Comparison of ENCODE assay signal across 10 mouse cellular contexts in genomic region chr4:140625651-140626525, GRCm38 (mm10). TPM values are rescaled to one million over a fixed set of nuclear protein-coding genes. Genes with fewer than 3 reads are reported as not detected.
DNase-seq lines count a peak whose midpoint lies in the region; ATAC-seq lines count a peak whose summit lies in the region.
"Had no signal": no experiment of that assay in that cellular context is flagged by ENCODE, and none has a peak within 500 bp of the region (broad histone marks: within the 10 kb centered on the region; RNA-seq: fewer than 3 reads in every experiment).

No protein-coding gene starts in this region.

- DNase-seq in kidney, postnatal 10 days: no peak
- no peak for DNase-seq in embryonic facial prominence, embryonic 11.5 days (ENCODE audit: low spot score)
- DNase-seq in kidney, postnatal 36 days: peak; percentile 55 to 63
- DNase-seq in spleen, adult 18-20 months: no peak
- DNase-seq in left cerebral cortex, adult 8-10 months (ENCODE audit: low spot score in 2 of 2): no peak
- DNase-seq: cerebellum, adult 2 months had no signal

- no peaks in the 10 kb centered on the region for H3K36me3 ChIP-seq in kidney, embryonic 14.5 days (ENCODE audit: control insufficient read depth, insufficient read depth, low read length)
- H3K36me3 ChIP-seq in embryonic facial prominence, embryonic 11.5 days (replicated peaks; ENCODE audit: control insufficient read depth, insufficient read depth, low read depth, low read length): no peaks in the 10 kb centered on the region
- peaks cover 4% of the 10 kb centered on the region; the same call in 1 of the 2 replicates for H3K36me3 ChIP-seq in forebrain, embryonic 13.5 days (ENCODE audit: poor library complexity, severe bottlenecking)

- no peak overlapping the region for H3K9ac ChIP-seq in kidney, embryonic 14.5 days (ENCODE audit: low read depth, low read length)
- H3K9ac ChIP-seq in embryonic facial prominence, embryonic 11.5 days (replicated peaks; ENCODE audit: low read length): 0 out of 2 replicates have a peak overlapping the region, but pooled peaks have one; percentile 13
- H3K9ac ChIP-seq in forebrain, embryonic 13.5 days: no peak overlapping the region; the same call in 1 of the 2 replicates
- H3K9ac ChIP-seq: liver, embryonic 14.5 days had no signal

- no peaks in the 10 kb centered on the region for H3K9me3 ChIP-seq in kidney, embryonic 14.5 days (ENCODE audit: control insufficient read depth, low read length)
- H3K9me3 ChIP-seq in embryonic facial prominence, embryonic 11.5 days (replicated peaks; ENCODE audit: control insufficient read depth, low read length): no peaks in the 10 kb centered on the region
- no peaks in the 10 kb centered on the region for H3K9me3 ChIP-seq in forebrain, embryonic 13.5 days (replicated peaks)

- ATAC-seq in kidney, embryonic 14.5 days (ENCODE audit: low FRiP score, low TSS enrichment): no peak
- no peak for ATAC-seq in embryonic facial prominence, embryonic 11.5 days (replicated peaks; ENCODE audit: insufficient number of reproducible peaks, low FRiP score, low TSS enrichment, low read depth)
- ATAC-seq in forebrain, embryonic 13.5 days: no peak
- no peak for ATAC-seq in megakaryocyte-erythroid progenitor cell, adult 5-6 weeks (replicated peaks; ENCODE audit: low FRiP score, low TSS enrichment, poor library complexity, severe bottlenecking)

- 76% methylated on average over 12 of the region's 12 CpGs for WGBS in kidney, embryonic 14.5 days
- WGBS in embryonic facial prominence, embryonic 11.5 days: 62% methylated on average over 12 of the region's 12 CpGs
- WGBS in forebrain, embryonic 13.5 days: 67% methylated on average over 12 of the region's 12 CpGs

- H3K4me1 ChIP-seq in kidney, embryonic 14.5 days (ENCODE audit: control insufficient read depth, insufficient read depth, low read length): peaks cover 64% of the 10 kb centered on the region
- H3K4me1 ChIP-seq in embryonic facial prominence, embryonic 11.5 days (ENCODE audit: control insufficient read depth, insufficient read depth, low read length): peaks cover 13% of the 10 kb centered on the region
- peaks cover 58% of the 10 kb centered on the region for H3K4me1 ChIP-seq in forebrain, embryonic 13.5 days

- no peak overlapping the region for H3K4me2 ChIP-seq in kidney, embryonic 14.5 days (replicated peaks; ENCODE audit: low read depth, low read length)
- no peak overlapping the region for H3K4me2 ChIP-seq in embryonic facial prominence, embryonic 11.5 days (ENCODE audit: low read depth, low read length)
- H3K4me2 ChIP-seq in forebrain, embryonic 13.5 days: peak overlapping the region; percentile 45; the same call in 1 of the 2 replicates

- no peak overlapping the region for H3K4me3 ChIP-seq in kidney, embryonic 14.5 days (ENCODE audit: low read length)
- no peak overlapping the region for H3K4me3 ChIP-seq in embryonic facial prominence, embryonic 11.5 days (ENCODE audit: low read depth, low read length)
- no peak overlapping the region for H3K4me3 ChIP-seq in forebrain, embryonic 13.5 days

- H3K27ac ChIP-seq in kidney, embryonic 14.5 days (ENCODE audit: low read depth, low read length): peak overlapping the region; percentile 96
- H3K27ac ChIP-seq in embryonic facial prominence, embryonic 11.5 days (replicated peaks; ENCODE audit: low read depth, low read length): peak overlapping the region; percentile 87; the same call in 1 of the 2 replicates
- H3K27ac ChIP-seq in forebrain, embryonic 13.5 days: peak overlapping the region; percentile 96
- H3K27ac ChIP-seq: liver, embryonic 14.5 days had no signal

- H3K27me3 ChIP-seq in kidney, embryonic 14.5 days (ENCODE audit: control insufficient read depth, insufficient read depth, low read length): no peaks in the 10 kb centered on the region
- no peaks in the 10 kb centered on the region for H3K27me3 ChIP-seq in embryonic facial prominence, embryonic 11.5 days (ENCODE audit: control insufficient read depth, insufficient read depth, low read length)
- no peaks in the 10 kb centered on the region for H3K27me3 ChIP-seq in forebrain, embryonic 13.5 days

RNA-seq across cellular contexts. Expression of gene Arhgef10l, which starts 39.9 kb away (rescaled TPM):
- 11.8 and 18.2 TPM in 2 replicates for polyA plus RNA-seq in kidney, embryonic 14.5 days (2014; fragmentation: Nextera tagmentation; extraction: Ambion mirVana)
- 8.7 and 10.5 TPM in 2 replicates for polyA plus RNA-seq in embryonic facial prominence, embryonic 11.5 days (2014; fragmentation: Nextera tagmentation; extraction: Ambion mirVana)
- 20.2 and 22.0 TPM in 2 replicates for polyA plus RNA-seq in forebrain, embryonic 13.5 days (2015; fragmentation: Nextera tagmentation; extraction: Ambion mirVana)
- total RNA-seq in megakaryocyte-erythroid progenitor cell, adult 5-6 weeks (2014; fragmentation: Nextera tagmentation): 0.07 TPM in 1 of 2 replicates, not detected in the other
- total RNA-seq in megakaryocyte-erythroid progenitor cell, adult 5-6 weeks (2017): not detected in 2 replicates
- 10 to 100 TPM; 68.0 to 98.1 (median 77.8) TPM for total RNA-seq in left cerebral cortex, adult 8-10 months (2022)

Comparison
In these comparisons a context has a peak if more than half of its experiments do, and no peak if none do; other contexts are left out.
1. DNase-seq: peak in kidney, postnatal 36 days (2 of 2); none in kidney, postnatal 10 days (single experiment), embryonic facial prominence, embryonic 11.5 days (single experiment), spleen, adult 18-20 months (0 of 2) and left cerebral cortex, adult 8-10 months (0 of 2).
2. Peak in every context shown above with its lines, with median percentiles within 50 percentile points of each other: H3K27ac ChIP-seq.